Mouse (Mus musculus) limb, embryonic 12.5 days (tissue): Measurements from ENCODE around the gene Tsen54. TPM values are rescaled to one million over a fixed set of nuclear protein-coding genes. Genes with fewer than 3 reads are reported as not detected.
"Not testable (repeated sequence)": the region's sequence is repeated elsewhere in the genome, so short reads cannot be mapped to it uniquely, and the experiment has no call there.

ENCODE experiments used
- ATAC-seq: fragments of 200-750 bp; cut with Nextera tagmentation; 2 replicates; pipeline ENCODE4 v1.8.0; 2017; ENCODE audit warnings: low read depth, moderate TSS enrichment; ENCODE audit not compliant: insufficient number of reproducible peaks, insufficient read depth, low FRiP score, low TSS enrichment
- H3K27ac ChIP-seq: fragments of 300-500 bp; sonication (generic); 2 replicates; pipeline ENCODE4 v1.5.1; 2016; ENCODE audit warnings: mild to moderate bottlenecking, moderate library complexity
- H3K27me3 ChIP-seq: fragments of 300-500 bp; sonication (generic); 2 replicates; pipeline ENCODE4 v1.6.1; 2016; ENCODE audit warnings: mild to moderate bottlenecking, moderate library complexity
- H3K36me3 ChIP-seq: fragments of 300-500 bp; sonication (generic); 2 replicates; pipeline ENCODE4 v1.6.1; 2016; ENCODE audit warnings: mild to moderate bottlenecking, moderate library complexity
- H3K4me1 ChIP-seq: fragments of 300-500 bp; sonication (generic); replicated peaks from 2 replicates; pipeline ENCODE4 v1.6.1; 2016
- H3K4me2 ChIP-seq: fragments of 300-500 bp; sonication (generic); 2 replicates; pipeline ENCODE4 v1.6.1; 2016; ENCODE audit warnings: mild to moderate bottlenecking, moderate library complexity
- H3K4me3 ChIP-seq: fragments of 300-500 bp; sonication (generic); replicated peaks from 2 replicates; pipeline ENCODE4 v1.5.1; 2016; ENCODE audit warnings: mild to moderate bottlenecking
- H3K9ac ChIP-seq: fragments of 300-500 bp; sonication (generic); replicated peaks from 2 replicates; pipeline ENCODE4 v1.6.1; 2016; ENCODE audit warnings: mild to moderate bottlenecking, moderate library complexity
- H3K9me3 ChIP-seq: fragments of 300-500 bp; sonication (generic); 2 replicates; pipeline ENCODE4 v1.6.1; 2016; ENCODE audit warnings: mild to moderate bottlenecking, moderate library complexity
- WGBS: fragments of 180-500 bp; shearing (Covaris S2); methylation state at CpG from one replicate; pipeline ENCODE4 v1.1.7; 2016; 5-methylcytosine and 5-hydroxymethylcytosine counted together
- polyA plus RNA-seq: library from polyadenylated mRNA; unstranded; fragments of >200 nt; fragmentation: Nextera tagmentation; extraction: Ambion mirVana; gene quantifications from 2 replicates; pipeline ENCODE4 v1.2.1, GENCODE M21; 2016

The Tsen54 gene
- polyA plus RNA-seq, 1 experiment from 2014 or later: 36.1 TPM

GRCm38 (mm10) chr11:115841044-115841443 is 26.5 kb downstream of the Tsen54 start:
- H3K9ac ChIP-seq: no peak overlapping the region
- no peak overlapping the region for H3K27ac ChIP-seq
- H3K36me3 ChIP-seq: peaks cover 10% of the 10 kb centered on the region
- no peak overlapping the region for H3K4me2 ChIP-seq
- ATAC-seq: no peak
- peaks cover 5% of the 10 kb centered on the region; the same call in 1 of the 2 replicates for H3K9me3 ChIP-seq
- H3K4me1 ChIP-seq: peaks cover 38% of the 10 kb centered on the region
- no peak overlapping the region for H3K4me3 ChIP-seq
- no peaks in the 10 kb centered on the region for H3K27me3 ChIP-seq
- 81% methylated on average over 6 of the region's 6 CpGs for WGBS

- peak overlapping the region; percentile 86 for H3K27ac ChIP-seq
- 13% methylated on average over 6 of the region's 6 CpGs for WGBS
- H3K9ac ChIP-seq: no peak overlapping the region
- peak overlapping the region; percentile 15; the same call in 1 of the 2 replicates for H3K4me2 ChIP-seq
- peaks cover 5% of the 10 kb centered on the region; the same call in 1 of the 2 replicates for H3K9me3 ChIP-seq
- peaks cover 13% of the 10 kb centered on the region for H3K36me3 ChIP-seq
- H3K4me3 ChIP-seq: no peak overlapping the region
- peaks cover 38% of the 10 kb centered on the region for H3K4me1 ChIP-seq
- peak; percentile 32; the same call in 1 of the 2 replicates for ATAC-seq
- H3K27me3 ChIP-seq: no peaks in the 10 kb centered on the region
Observed at GRCm38 (mm10) chr11:115841961-115842550, 27.5 kb downstream of the Tsen54 start.

- Histone ChIP-seq H3K4me2 (no peak overlapping the region), H3K36me3 (peaks cover 17% of the 10 kb centered on the region), H3K4me3 (no peak overlapping the region), H3K4me1 (peaks cover 38% of the 10 kb centered on the region), H3K9me3 (peaks cover 5% of the 10 kb centered on the region; the same call in 1 of the 2 replicates), H3K27me3 (no peaks in the 10 kb centered on the region), H3K9ac (no peak overlapping the region), H3K27ac (no peak overlapping the region)
- no peak for ATAC-seq
- 83% methylated on average over 10 of the region's 14 CpGs for WGBS
Observed at GRCm38 (mm10) chr11:115843141-115843890, 28.8 kb downstream of the Tsen54 start.

GRCm38 (mm10) chr11:115843891-115844239 is 29.3 kb downstream of the Tsen54 start:
- H3K4me2 ChIP-seq: no peak overlapping the region
- ATAC-seq: no peak
- H3K27ac ChIP-seq: no peak overlapping the region
- no peak overlapping the region for H3K4me3 ChIP-seq
- WGBS: 83% methylated on average over 5 of the region's 5 CpGs
- H3K36me3 ChIP-seq: peaks cover 17% of the 10 kb centered on the region
- no peaks in the 10 kb centered on the region for H3K27me3 ChIP-seq
- no peak overlapping the region for H3K9ac ChIP-seq
- peaks cover 5% of the 10 kb centered on the region; the same call in 1 of the 2 replicates for H3K9me3 ChIP-seq
- H3K4me1 ChIP-seq: peaks cover 32% of the 10 kb centered on the region

- Histone ChIP-seq H3K4me3 (no peak overlapping the region), H3K4me1 (peaks cover 29% of the 10 kb centered on the region), H3K27ac (no peak overlapping the region), H3K27me3 (no peaks in the 10 kb centered on the region), H3K9me3 (peaks cover 5% of the 10 kb centered on the region; the same call in 1 of the 2 replicates), H3K36me3 (peaks cover 17% of the 10 kb centered on the region), H3K4me2 (no peak overlapping the region), H3K9ac (no peak overlapping the region)
- ATAC-seq: no peak
- 75% methylated on average over 8 of the region's 8 CpGs for WGBS
Observed at GRCm38 (mm10) chr11:115844240-115844639, 29.7 kb downstream of the Tsen54 start.

GRCm38 (mm10) chr11:115845819-115846218 is 31.3 kb downstream of the Tsen54 start:
- H3K4me2 ChIP-seq: no peak overlapping the region
- peaks cover 28% of the 10 kb centered on the region for H3K36me3 ChIP-seq
- peaks cover 5% of the 10 kb centered on the region; the same call in 1 of the 2 replicates for H3K9me3 ChIP-seq
- no peaks in the 10 kb centered on the region for H3K27me3 ChIP-seq
- 94% methylated on average over 2 of the region's 2 CpGs for WGBS
- H3K4me1 ChIP-seq: peaks cover 22% of the 10 kb centered on the region
- H3K4me3 ChIP-seq: no peak overlapping the region
- no peak overlapping the region for H3K27ac ChIP-seq
- no peak overlapping the region for H3K9ac ChIP-seq
- ATAC-seq: no peak

- Histone ChIP-seq H3K4me2 (no peak overlapping the region), H3K4me3 (no peak overlapping the region), H3K4me1 (peaks cover 6% of the 10 kb centered on the region; the same call in 1 of the 2 replicates), H3K9ac (no peak overlapping the region), H3K36me3 (peaks cover 29% of the 10 kb centered on the region), H3K27me3 (peaks cover 39% of the 10 kb centered on the region), H3K9me3 (no peaks in the 10 kb centered on the region), H3K27ac (no peak overlapping the region)
- ATAC-seq: no peak
- WGBS: 82% methylated on average over 6 of the region's 6 CpGs
Observed at GRCm38 (mm10) chr11:115854674-115855073, 40.1 kb downstream of the Tsen54 start.

- H3K4me1 ChIP-seq, H3K4me3 ChIP-seq, H3K36me3 ChIP-seq, ATAC-seq, H3K9ac ChIP-seq, H3K27ac ChIP-seq, H3K4me2 ChIP-seq, H3K9me3 ChIP-seq: not testable (repeated sequence)
- H3K27me3 ChIP-seq: peaks cover 64% of the 10 kb centered on the region
- 87% methylated on average over 4 of the region's 4 CpGs for WGBS
Observed at GRCm38 (mm10) chr11:115857146-115857545, 42.6 kb downstream of the Tsen54 start.

GRCm38 (mm10) chr11:115857936-115858335 is 43.4 kb downstream of the Tsen54 start:
- no peaks in the 10 kb centered on the region for H3K9me3 ChIP-seq
- WGBS: 60% methylated on average over 13 of the region's 13 CpGs
- H3K4me2 ChIP-seq: no peak overlapping the region
- ATAC-seq: no peak
- H3K4me3 ChIP-seq: no peak overlapping the region
- peaks cover 6% of the 10 kb centered on the region; the same call in 1 of the 2 replicates for H3K4me1 ChIP-seq
- H3K36me3 ChIP-seq: 0 out of 2 replicates have a peak, but pooled peaks cover 2% of the 10 kb centered on the region
- no peak overlapping the region for H3K9ac ChIP-seq
- no peak overlapping the region for H3K27ac ChIP-seq
- H3K27me3 ChIP-seq: peaks cover 72% of the 10 kb centered on the region

GRCm38 (mm10) chr11:115858354-115858753 is 43.8 kb downstream of the Tsen54 start, which contains the start of gene Myo15b:
TSS of gene Myo15b (plus strand) at chr11:115858406.
- Histone ChIP-seq H3K27me3 (peaks cover 72% of the 10 kb centered on the region), H3K27ac (no peak within 1 kb of the TSS), H3K36me3 (no peaks in the 10 kb centered on the region), H3K4me1 (peaks cover 9% of the 10 kb centered on the region; the same call in 1 of the 2 replicates), H3K4me2 (peak within 1 kb of the TSS; percentile 63), H3K4me3 (peak within 1 kb of the TSS; percentile 42), H3K9me3 (no peaks in the 10 kb centered on the region), H3K9ac (no peak within 1 kb of the TSS; the same call in 1 of the 2 replicates)
- ATAC-seq: no peak
- 12% methylated on average over 27 of the region's 27 CpGs for WGBS

- no peaks in the 10 kb centered on the region for H3K36me3 ChIP-seq
- no peaks in the 10 kb centered on the region for H3K9me3 ChIP-seq
- H3K4me2 ChIP-seq: peak overlapping the region; percentile 63
- H3K4me3 ChIP-seq: peak overlapping the region; percentile 42
- H3K27me3 ChIP-seq: peaks cover 72% of the 10 kb centered on the region
- H3K9ac ChIP-seq: no peak overlapping the region; the same call in 1 of the 2 replicates
- ATAC-seq: peak; percentile 45; the same call in 1 of the 2 replicates
- WGBS: 2% methylated on average over 75 of the region's 75 CpGs
- H3K27ac ChIP-seq: no peak overlapping the region
- peaks cover 9% of the 10 kb centered on the region; the same call in 1 of the 2 replicates for H3K4me1 ChIP-seq
Observed at GRCm38 (mm10) chr11:115859143-115859945, 44.8 kb downstream of the Tsen54 start.
